In the genomic region with DNA sequence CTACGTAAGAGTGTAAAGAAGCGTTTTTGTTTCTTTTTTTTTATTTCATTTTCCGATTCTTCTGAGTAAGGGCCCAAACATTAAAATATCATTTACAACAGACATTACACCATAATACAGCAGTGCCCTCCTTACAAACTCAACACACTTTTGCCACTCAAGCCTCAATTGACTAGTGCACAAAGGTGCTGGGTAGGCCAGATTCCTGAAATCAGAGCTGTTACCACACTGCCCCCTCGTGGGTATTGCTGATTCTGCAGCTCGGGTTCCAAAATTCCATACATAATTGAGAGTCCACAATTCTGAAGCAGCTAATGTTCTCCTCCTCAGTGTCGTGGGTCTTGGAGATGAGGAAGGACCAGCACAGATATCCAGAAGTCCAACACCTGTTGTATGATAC, we compare ENCODE assay signal across 8 mouse cellular contexts.
DNase-seq lines count a peak whose midpoint lies in the region; ATAC-seq and TF ChIP-seq lines count a peak whose summit lies in the region.

No protein-coding gene starts in this region.

- no peak overlapping the region for H3K27ac ChIP-seq in neural tube, embryonic 15.5 days (replicated peaks)
- no peak overlapping the region for H3K27ac ChIP-seq in forebrain, embryonic 14.5 days (ENCODE audit: low read depth, low read length)
- no peak overlapping the region for H3K27ac ChIP-seq in kidney, embryonic 14.5 days (ENCODE audit: low read depth, low read length)
- H3K27ac ChIP-seq in limb, embryonic 11.5 days (replicated peaks; ENCODE audit: low read depth, low read length), result no peak overlapping the region

- H3K27me3 ChIP-seq in neural tube, embryonic 15.5 days (replicated peaks), result no peaks in the 10 kb centered on the region
- H3K27me3 ChIP-seq in forebrain, embryonic 14.5 days (replicated peaks; ENCODE audit: control insufficient read depth, insufficient read depth, low read length), result no peaks in the 10 kb centered on the region
- no peaks in the 10 kb centered on the region for H3K27me3 ChIP-seq in kidney, embryonic 14.5 days (ENCODE audit: control insufficient read depth, insufficient read depth, low read length)
- H3K27me3 ChIP-seq in limb, embryonic 11.5 days (ENCODE audit: control insufficient read depth, insufficient read depth, low read length), result no peaks in the 10 kb centered on the region

- H3K4me3 ChIP-seq in neural tube, embryonic 15.5 days (replicated peaks), result no peak overlapping the region
- no peak overlapping the region for H3K4me3 ChIP-seq in forebrain, embryonic 14.5 days (ENCODE audit: low read depth, low read length)
- no peak overlapping the region for H3K4me3 ChIP-seq in kidney, embryonic 14.5 days (ENCODE audit: low read length)
- H3K4me3 ChIP-seq in limb, embryonic 11.5 days (ENCODE audit: low read depth, low read length), result no peak overlapping the region

- H3K9me3 ChIP-seq in neural tube, embryonic 15.5 days (replicated peaks), result no peaks in the 10 kb centered on the region
- no peaks in the 10 kb centered on the region for H3K9me3 ChIP-seq in forebrain, embryonic 14.5 days (replicated peaks; ENCODE audit: control insufficient read depth, low read length)
- no peaks in the 10 kb centered on the region for H3K9me3 ChIP-seq in kidney, embryonic 14.5 days (ENCODE audit: control insufficient read depth, low read length)
- no peaks in the 10 kb centered on the region for H3K9me3 ChIP-seq in limb, embryonic 11.5 days (ENCODE audit: control insufficient read depth, low read length)

- peak; percentile 86 for TF ChIP-seq CTCF in brain, embryonic 14.5 days (IDR thresholded peaks at IDR 0.05; ENCODE audit: borderline replicate concordance, extremely low read depth, insufficient read depth, insufficient read length)

- DNase-seq in neural tube, embryonic 10.5 days (ENCODE audit: extremely low spot score, low spot score), result peak; percentile 80
- peak; percentile 80 for DNase-seq in brain, embryonic 14.5 days (ENCODE audit: low read depth)
- DNase-seq in forebrain, embryonic 14.5 days (ENCODE audit: low spot score), result peak; percentile 77
- peak; percentile 86 for DNase-seq in limb, embryonic 11.5 days (ENCODE audit: low spot score)
- DNase-seq in ovary, postnatal 14 days (ENCODE audit: low spot score), result peak; percentile 66
- no peak for DNase-seq in spleen, adult 12 weeks (ENCODE audit: low spot score)

- TF ChIP-seq POLR2A in brain, embryonic 14.5 days (IDR thresholded peaks at IDR 0.05; ENCODE audit: borderline replicate concordance, extremely low read depth, insufficient read depth, insufficient read length, poor library complexity, severe bottlenecking), result no peak

- ATAC-seq in neural tube, embryonic 15.5 days (ENCODE audit: low FRiP score), result no peak
- peak; percentile 55 for ATAC-seq in forebrain, embryonic 14.5 days
- ATAC-seq in kidney, embryonic 14.5 days (ENCODE audit: low FRiP score, low TSS enrichment), result peak; percentile 46; the same call in 1 of the 2 replicates
- 0 out of 2 replicates have a peak, but pooled peaks have one; percentile 58 for ATAC-seq in limb, embryonic 11.5 days (ENCODE audit: insufficient number of reproducible peaks, low FRiP score, low TSS enrichment, low read depth)

- H3K4me1 ChIP-seq in neural tube, embryonic 15.5 days, result no peaks in the 10 kb centered on the region
- H3K4me1 ChIP-seq in forebrain, embryonic 14.5 days (ENCODE audit: control insufficient read depth, insufficient read depth, low read length), result no peaks in the 10 kb centered on the region
- H3K4me1 ChIP-seq in kidney, embryonic 14.5 days (ENCODE audit: control insufficient read depth, insufficient read depth, low read length), result no peaks in the 10 kb centered on the region
- no peaks in the 10 kb centered on the region for H3K4me1 ChIP-seq in limb, embryonic 11.5 days (ENCODE audit: control insufficient read depth, insufficient read depth, low read length)

- no peak overlapping the region for H3K9ac ChIP-seq in neural tube, embryonic 15.5 days (replicated peaks)
- H3K9ac ChIP-seq in forebrain, embryonic 14.5 days (ENCODE audit: low read length), result no peak overlapping the region
- H3K9ac ChIP-seq in kidney, embryonic 14.5 days (ENCODE audit: low read depth, low read length), result no peak overlapping the region
- H3K9ac ChIP-seq in limb, embryonic 11.5 days (ENCODE audit: low read length), result no peak overlapping the region

- no peak overlapping the region for H3K4me2 ChIP-seq in neural tube, embryonic 15.5 days
- no peak overlapping the region for H3K4me2 ChIP-seq in forebrain, embryonic 14.5 days (ENCODE audit: low read length)
- no peak overlapping the region for H3K4me2 ChIP-seq in kidney, embryonic 14.5 days (replicated peaks; ENCODE audit: low read depth, low read length)
- no peak overlapping the region for H3K4me2 ChIP-seq in limb, embryonic 11.5 days (ENCODE audit: low read depth, severe bottlenecking)

- no peaks in the 10 kb centered on the region for H3K36me3 ChIP-seq in neural tube, embryonic 15.5 days
- H3K36me3 ChIP-seq in forebrain, embryonic 14.5 days (ENCODE audit: control insufficient read depth, insufficient read depth, low read length), result no peaks in the 10 kb centered on the region
- H3K36me3 ChIP-seq in kidney, embryonic 14.5 days (ENCODE audit: control insufficient read depth, insufficient read depth, low read length), result no peaks in the 10 kb centered on the region
- no peaks in the 10 kb centered on the region for H3K36me3 ChIP-seq in limb, embryonic 11.5 days (ENCODE audit: control insufficient read depth, insufficient read depth, low read length)

- 41% methylated on average over 6 of the region's 6 CpGs for WGBS in neural tube, embryonic 15.5 days
- 44% methylated on average over 6 of the region's 6 CpGs for WGBS in forebrain, embryonic 14.5 days
- 43% methylated on average over 6 of the region's 6 CpGs for WGBS in kidney, embryonic 14.5 days
- 49% methylated on average over 6 of the region's 6 CpGs for WGBS in limb, embryonic 11.5 days
